Mouse (Mus musculus): ENCODE measurements at regions not wholly inside any gene's neighbourhood (a gene's known extent, or its start where the extent isn't known, plus 50 kb on each side); places are given as distances from the start of the nearest gene placed in this dataset.

GRCm38 (mm10) chr9:27501816-27502215, 105.2 kb downstream of the Spata19 start:
- TF ChIP-seq CTCF (IDR thresholded peaks at IDR 0.05; ENCODE audit: low read depth) (no peak), EP300 (IDR thresholded peaks at IDR 0.05; ENCODE audit: low read depth) (no peak)

Data from liver, postnatal 0 days (tissue).